Mouse (Mus musculus): ENCODE data around the gene Ifi35.
"Not testable (repeated sequence)": the region's sequence is repeated elsewhere in the genome, so short reads cannot be mapped to it uniquely, and the experiment has no call there.

The Ifi35 gene

DNA sequence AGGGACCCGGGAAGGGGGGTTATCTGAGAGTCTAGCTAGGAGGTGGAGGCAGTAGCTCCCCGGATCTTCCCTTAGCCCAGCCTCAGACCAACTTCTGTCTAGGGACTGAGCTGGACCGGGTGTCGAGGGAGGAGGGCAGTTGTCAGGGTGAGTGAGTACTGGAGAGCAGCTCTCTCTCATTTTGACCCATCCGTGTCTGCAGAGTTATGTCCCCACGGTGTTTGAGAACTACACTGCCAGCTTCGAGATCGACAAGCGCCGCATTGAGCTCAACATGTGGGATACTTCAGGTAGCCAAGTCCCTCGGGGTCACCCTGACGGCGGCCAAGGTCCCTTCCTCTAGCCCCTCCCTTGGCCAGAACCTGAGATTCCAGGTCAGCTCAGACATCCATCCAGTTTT is 20.5 kb downstream of the Ifi35 start:
- DNase-seq (ENCODE audit: low spot score): no peak

DNA sequence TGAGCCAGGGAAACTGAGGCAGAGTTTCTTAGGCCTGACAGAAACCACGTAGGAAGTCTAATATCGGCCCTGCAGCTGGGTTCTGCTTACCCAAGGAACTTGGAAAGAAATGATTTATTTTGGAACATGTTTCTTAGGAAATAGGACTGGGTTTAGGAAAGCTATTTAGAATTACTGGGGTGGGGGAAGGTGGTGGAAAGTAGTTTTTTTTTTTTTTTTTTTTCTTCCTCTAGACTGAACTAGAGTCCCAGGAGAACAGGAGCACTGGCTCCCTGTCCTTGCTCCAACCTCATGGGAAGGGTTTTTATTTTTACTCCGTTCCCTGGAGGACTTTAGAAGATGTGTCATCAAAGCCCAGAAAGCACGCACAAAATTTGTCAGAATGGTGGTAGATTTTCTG is 20.9 kb downstream of the Ifi35 start:
- no peak for DNase-seq (ENCODE audit: low spot score)

DNA sequence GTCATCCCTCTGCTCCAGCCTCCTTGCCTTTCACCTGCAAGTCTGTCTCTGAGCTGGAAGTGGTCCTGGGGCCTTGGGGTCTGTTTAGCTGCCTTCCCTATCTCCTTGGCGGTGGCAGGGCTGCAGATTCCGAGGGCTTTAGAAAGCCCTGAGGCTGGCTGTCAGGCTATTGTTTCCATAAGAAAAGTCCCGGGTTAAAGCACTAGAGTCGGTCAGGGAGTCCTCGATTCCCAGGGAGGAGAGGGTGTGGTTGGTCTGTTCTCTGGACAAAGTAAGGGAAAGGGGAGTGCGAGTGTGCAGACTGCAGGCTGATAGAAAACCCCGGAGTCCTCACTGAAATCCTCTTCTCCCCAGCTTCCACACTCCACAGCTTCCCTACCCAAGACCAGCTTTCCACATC is 22.0 kb downstream of the Ifi35 start:
- DNase-seq (ENCODE audit: low spot score): no peak

GRCm38 (mm10) chr11:101471926-101472325 is 23.7 kb downstream of the Ifi35 start:
- no peak for DNase-seq (ENCODE audit: low spot score)

- peak; percentile 34 for DNase-seq (ENCODE audit: low spot score)
These were observed 24.1 kb downstream of the Ifi35 start for GRCm38 (mm10) chr11:101472336-101472735.

DNA sequence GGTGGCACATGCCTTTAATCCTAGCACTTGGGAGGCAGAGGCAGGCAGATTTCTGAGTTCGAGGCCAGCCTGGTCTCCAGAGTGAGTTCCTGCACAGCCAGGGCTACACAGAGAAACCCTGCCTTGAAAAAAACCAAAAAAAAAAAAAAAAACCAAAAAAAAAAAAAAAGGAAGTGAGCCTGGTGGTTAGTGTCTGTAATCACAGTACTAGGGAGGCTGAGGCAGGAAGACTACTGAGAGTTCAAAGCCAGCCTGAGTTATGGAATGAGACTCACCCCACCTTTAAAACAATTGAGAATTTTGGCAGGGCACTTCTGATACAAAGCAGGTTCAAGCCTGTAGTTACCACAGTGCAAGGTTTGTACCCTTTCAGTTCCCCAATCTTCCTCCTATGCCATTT is 25.5 kb downstream of the Ifi35 start:
- DNase-seq (ENCODE audit: low spot score): not testable (repeated sequence)

- no peak for DNase-seq (ENCODE audit: low spot score)
These were observed 26.1 kb downstream of the Ifi35 start for GRCm38 (mm10) chr11:101474298-101474697.

DNA sequence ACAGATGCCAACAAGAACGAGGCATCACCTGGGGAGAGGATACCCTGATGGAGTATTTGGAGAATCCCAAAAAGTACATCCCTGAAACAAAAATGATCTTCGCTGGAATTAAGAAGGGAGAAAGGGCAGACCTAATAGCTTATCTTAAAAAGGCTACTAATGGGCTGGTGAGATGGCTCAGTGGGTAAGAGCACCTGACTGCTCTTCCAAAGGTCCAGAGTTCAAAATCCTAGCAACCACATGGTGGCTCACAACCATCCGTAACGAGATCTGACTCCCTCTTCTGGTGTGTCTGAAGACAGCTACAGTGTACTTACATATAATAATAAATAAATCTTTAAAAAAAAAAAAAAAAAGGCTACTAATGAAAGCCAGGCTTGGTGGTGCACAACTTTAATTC is 28.2 kb downstream of the Ifi35 start:
- not testable (repeated sequence) for DNase-seq (ENCODE audit: low spot score)

DNA sequence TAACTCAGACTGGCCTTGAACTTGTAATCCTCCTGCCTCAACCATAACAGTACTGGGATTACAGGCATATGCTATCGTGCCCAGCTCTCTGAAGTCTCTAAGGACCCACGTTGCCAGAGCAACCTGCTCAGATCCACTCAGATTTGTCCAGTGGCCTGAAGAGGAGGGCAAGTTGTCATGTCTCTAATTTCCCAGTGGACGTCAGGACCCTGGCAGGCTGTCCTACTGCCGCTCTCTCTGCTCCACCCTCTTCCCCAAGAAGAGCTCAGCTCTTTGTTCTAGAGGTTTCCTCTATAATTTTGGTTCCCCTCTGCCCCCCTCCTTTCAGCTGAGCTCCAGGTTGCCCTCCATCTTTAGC is 29.0 kb downstream of the Ifi35 start:
- DNase-seq (ENCODE audit: low spot score): no peak

DNA sequence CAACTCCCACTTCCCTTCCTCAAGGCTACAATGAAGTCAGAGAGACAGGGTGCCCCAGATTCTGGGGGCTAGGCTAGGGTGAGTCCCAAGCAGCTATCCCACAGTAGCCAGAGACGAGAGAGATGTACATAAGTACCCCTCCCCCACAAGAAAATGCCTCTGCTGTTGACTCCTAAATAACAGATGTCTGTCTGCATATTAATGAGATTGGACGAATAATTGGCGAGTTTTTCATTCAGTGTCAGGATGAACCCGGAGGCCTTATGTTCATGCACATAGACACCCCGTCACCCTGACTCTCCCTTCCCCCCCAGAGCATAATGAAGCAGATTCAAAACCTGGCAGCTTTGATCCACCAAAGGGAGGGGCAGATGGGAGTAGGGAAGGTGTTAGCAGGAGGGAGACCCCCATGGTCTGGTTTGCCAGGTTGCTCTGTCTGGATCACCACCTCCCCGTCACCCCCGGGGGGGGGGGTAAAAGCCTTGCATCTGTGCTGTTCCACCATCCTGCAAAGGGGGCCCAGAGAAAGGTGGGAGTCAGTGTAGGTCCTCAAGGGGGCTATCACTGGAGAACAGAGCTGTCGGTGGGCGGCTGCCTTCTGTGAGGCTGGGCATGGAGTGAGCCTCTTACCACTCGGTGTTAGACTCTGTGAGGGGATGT is 29.5 kb downstream of the Ifi35 start:
- DNase-seq (ENCODE audit: low spot score): no peak

- DNase-seq (ENCODE audit: low spot score): no peak
These were observed 31.0 kb downstream of the Ifi35 start for GRCm38 (mm10) chr11:101479171-101479635.

DNA sequence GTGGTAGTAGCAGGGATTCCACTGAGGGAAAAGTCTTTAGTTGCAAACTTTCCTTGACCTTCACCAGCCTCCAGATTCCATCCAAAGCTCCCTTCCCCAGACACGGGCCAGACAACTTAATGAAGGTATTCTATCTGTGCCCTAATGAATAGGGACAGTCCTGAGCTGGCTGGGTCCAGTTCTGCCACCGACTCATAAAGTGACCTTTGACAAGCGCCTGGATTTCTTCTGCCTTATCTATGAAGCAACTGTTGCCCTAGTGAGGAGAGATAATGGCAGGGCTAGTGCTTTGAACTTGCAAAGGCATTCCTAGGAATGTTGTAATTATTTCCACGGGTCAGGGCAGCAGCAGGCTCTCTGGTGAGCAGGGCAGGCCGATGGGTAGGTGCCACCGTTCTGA is 32.7 kb downstream of the Ifi35 start:
- DNase-seq (ENCODE audit: low spot score): no peak

DNA sequence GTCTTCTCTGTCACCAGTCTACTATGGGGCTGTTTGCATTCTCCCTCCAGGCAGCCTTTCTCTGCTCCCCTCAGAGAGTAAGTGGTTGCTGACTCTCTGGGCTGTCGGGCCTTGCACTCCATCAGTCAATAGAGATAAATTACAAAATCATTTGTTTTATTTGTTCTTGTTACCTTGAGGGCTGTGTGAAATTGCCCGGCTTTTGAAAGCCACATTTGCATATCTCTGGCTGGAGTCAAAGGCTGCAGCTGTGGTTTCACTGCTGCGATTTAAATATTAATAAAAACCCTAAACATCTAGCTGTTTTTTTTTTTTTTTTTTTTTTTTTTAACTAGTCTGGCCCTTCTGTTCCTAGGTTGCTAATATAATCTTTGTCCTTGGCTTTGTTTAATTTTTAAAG is 35.6 kb downstream of the Ifi35 start:
- DNase-seq (ENCODE audit: low spot score): no peak

GRCm38 (mm10) chr11:101484245-101484644 is 36.0 kb downstream of the Ifi35 start:
- DNase-seq (ENCODE audit: low spot score): no peak

GRCm38 (mm10) chr11:101484814-101485213 is 36.6 kb downstream of the Ifi35 start:
- DNase-seq (ENCODE audit: low spot score): no peak

- no peak for DNase-seq (ENCODE audit: low spot score)
These were observed 37.4 kb downstream of the Ifi35 start for GRCm38 (mm10) chr11:101485509-101486028.

GRCm38 (mm10) chr11:101486126-101486525 is 37.9 kb downstream of the Ifi35 start:
- DNase-seq (ENCODE audit: low spot score): no peak

DNA sequence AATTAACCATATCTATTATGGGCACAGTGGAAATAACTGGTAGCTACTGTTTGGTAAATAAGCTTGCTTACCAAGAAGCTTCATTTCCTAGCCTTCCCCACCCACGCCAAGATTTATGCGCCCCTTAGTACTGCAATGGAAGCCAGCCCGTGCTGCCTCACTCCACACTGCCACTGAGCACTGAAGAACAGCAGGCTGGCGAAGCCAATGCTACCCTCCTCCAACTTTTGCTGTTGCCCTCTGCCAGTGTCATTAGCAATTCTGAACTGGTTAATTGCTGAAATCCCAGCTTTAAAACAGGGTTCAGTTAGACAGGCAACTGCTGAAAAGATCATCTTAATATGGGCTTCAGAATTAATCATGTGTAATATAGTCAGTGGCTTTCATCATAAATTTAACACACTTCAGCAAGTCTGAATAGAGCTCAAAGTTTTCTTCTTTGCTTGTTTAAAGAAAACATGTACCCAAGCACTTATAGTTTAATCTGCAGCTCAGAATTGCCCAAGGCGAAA is 58.1 kb downstream of the Ifi35 start:
- DNase-seq (ENCODE audit: low spot score): no peak

- DNase-seq (ENCODE audit: low spot score): no peak
These were observed 58.9 kb downstream of the Ifi35 start for GRCm38 (mm10) chr11:101507090-101507489.
